Mouse (Mus musculus) embryonic facial prominence, embryonic 14.5 days (tissue): ENCODE results near the gene Thegl. TPM values are rescaled to one million over a fixed set of nuclear protein-coding genes. Genes with fewer than 3 reads are reported as not detected.
"Not testable (repeated sequence)": the region's sequence is repeated elsewhere in the genome, so short reads cannot be mapped to it uniquely, and the experiment has no call there.

Experiments
- ATAC-seq: fragments of 200-750 bp; cut with Nextera tagmentation; 2 replicates; pipeline ENCODE4 v1.8.0; 2017; ENCODE audit warnings: low read depth, moderate number of reproducible peaks, moderate TSS enrichment
- DNase-seq: peaks from one replicate; pipeline ENCODE4 v3.0.0-alpha.2; 2015; ENCODE audit warnings: low spot score
- H3K27ac ChIP-seq: fragments of 300-500 bp; sonication (generic); replicated peaks from 2 replicates; pipeline ENCODE4 v1.5.1; 2014; ENCODE audit warnings: low read depth, mild to moderate bottlenecking, low read length, moderate library complexity
- H3K27me3 ChIP-seq: fragments of 300-500 bp; sonication (generic); replicated peaks from 2 replicates; pipeline ENCODE4 v1.6.1; 2014; ENCODE audit warnings: low read length; ENCODE audit not compliant: control insufficient read depth, insufficient read depth
- H3K36me3 ChIP-seq: fragments of 300-500 bp; sonication (generic); 2 replicates; pipeline ENCODE4 v1.6.1; 2014; ENCODE audit warnings: low read length, mixed read lengths; ENCODE audit not compliant: control insufficient read depth, insufficient read depth
- H3K4me1 ChIP-seq: fragments of 300-500 bp; sonication (generic); 2 replicates; pipeline ENCODE4 v1.6.1; 2014; ENCODE audit warnings: antibody characterized with exemption, low read length; ENCODE audit not compliant: control insufficient read depth, insufficient read depth
- H3K4me2 ChIP-seq: fragments of 300-500 bp; sonication (generic); 2 replicates; pipeline ENCODE4 v1.6.1; 2014; ENCODE audit warnings: low read depth, mild to moderate bottlenecking, low read length, moderate library complexity, mixed read lengths
- H3K4me3 ChIP-seq: fragments of 300-500 bp; sonication (generic); 2 replicates; pipeline ENCODE4 v1.5.1; 2014; ENCODE audit warnings: low read depth, mild to moderate bottlenecking, low read length
- H3K9ac ChIP-seq: fragments of 300-500 bp; sonication (generic); 2 replicates; pipeline ENCODE4 v1.6.1; 2014; ENCODE audit warnings: low read depth, mild to moderate bottlenecking, low read length, moderate library complexity, mixed read lengths
- H3K9me3 ChIP-seq: fragments of 300-500 bp; sonication (generic); 2 replicates; pipeline ENCODE4 v1.6.1; 2016; ENCODE audit warnings: low read length; ENCODE audit not compliant: control insufficient read depth
- WGBS: fragments of 180-500 bp; shearing (Covaris S2); extraction: QIAGEN DNeasy Blood & Tissue Kit; methylation state at CpG from one replicate; pipeline ENCODE4 v1.1.7; 2014; 5-methylcytosine and 5-hydroxymethylcytosine counted together
- polyA plus RNA-seq: library from polyadenylated mRNA; unstranded; fragments of >200 nt; fragmentation: Nextera tagmentation; extraction: Ambion mirVana; gene quantifications from 2 replicates; pipeline ENCODE4 v1.2.1, GENCODE M21; 2014

The Thegl gene
- polyA plus RNA-seq, result 0.12 and 0.43 TPM in 2 replicates

DNA sequence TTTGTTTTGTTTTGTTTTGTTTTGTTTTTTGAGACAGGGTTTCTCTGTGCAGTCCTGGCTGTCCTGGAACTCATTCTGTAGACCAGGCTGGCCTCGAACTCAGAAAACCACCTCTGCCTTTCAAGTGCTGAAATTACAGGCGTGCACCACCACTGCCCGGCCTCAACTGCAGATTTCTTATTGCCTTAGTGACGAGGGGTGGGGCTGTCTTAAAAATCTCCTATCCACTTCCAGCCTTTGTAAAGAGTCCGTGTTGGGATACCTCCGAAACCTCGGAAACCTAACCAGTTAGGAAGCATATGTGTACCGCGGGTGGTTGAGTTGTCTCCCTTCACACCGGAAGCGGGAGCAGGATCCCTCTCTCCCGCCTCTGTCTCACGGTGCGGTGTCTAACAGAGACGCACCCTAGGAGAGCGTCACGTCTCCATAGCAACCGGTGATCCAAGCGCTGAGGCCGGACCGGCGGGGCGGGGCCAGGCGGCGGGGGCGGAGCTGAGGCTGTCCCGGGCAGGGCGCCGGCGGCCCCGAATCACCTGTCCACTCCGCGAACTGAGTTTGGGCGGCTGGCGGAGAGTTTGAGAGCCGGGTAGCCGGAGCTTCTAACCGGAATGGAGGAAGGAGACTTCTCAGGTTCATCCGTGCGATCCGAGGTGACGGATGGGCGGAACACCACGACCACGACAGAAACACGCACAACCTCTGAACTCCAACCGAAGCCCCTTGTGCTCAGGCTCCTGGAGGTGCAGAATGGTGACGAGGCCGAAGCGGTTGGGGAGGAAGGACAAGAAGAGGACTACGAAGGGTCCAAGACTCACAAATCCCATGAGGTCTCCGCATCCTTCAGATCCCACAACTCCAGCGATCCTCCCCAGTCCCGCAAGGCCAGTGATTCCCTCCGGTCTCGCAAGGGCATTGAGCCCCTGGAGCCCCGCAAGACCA is at the start of gene Thegl:
TSS of gene Thegl (plus strand) at position 480 of the 939 bp plus-strand sequence.
- DNase-seq (peak; percentile 91), ATAC-seq (peak; percentile 98)
- H3K4me3 ChIP-seq, result peak within 1 kb of the TSS; percentile 54
- H3K4me1 ChIP-seq, result no peaks in the 10 kb centered on the region
- no peaks in the 10 kb centered on the region for H3K36me3 ChIP-seq
- H3K4me2 ChIP-seq, result peak within 1 kb of the TSS; percentile 83
- no peak within 1 kb of the TSS for H3K27ac ChIP-seq
- H3K9ac ChIP-seq, result peak within 1 kb of the TSS; percentile 55
- 9% methylated on average over 53 of the region's 57 CpGs for WGBS
- H3K27me3 ChIP-seq, result no peaks in the 10 kb centered on the region
- no peaks in the 10 kb centered on the region for H3K9me3 ChIP-seq

DNA sequence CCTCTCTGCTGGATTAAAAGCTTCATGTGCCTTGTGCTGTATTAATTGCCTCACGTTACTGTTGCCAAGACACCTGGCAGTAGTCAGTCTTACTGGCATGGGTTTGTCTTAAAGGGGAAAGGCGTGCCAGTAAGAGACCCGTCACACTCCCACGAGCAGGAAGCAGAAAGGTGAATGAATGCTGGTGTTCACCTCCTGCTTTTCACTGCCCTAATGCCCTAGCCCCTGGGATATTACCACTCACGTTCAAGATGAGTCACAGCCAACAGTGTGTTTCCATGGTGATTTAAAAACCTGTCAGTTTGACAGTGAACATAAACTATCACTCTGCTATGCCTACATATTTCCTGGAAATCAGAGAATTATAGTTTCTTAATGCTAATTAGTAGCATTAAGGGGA is 46.6 kb upstream of the Thegl start:
- no peaks in the 10 kb centered on the region; the same call in 1 of the 2 replicates for H3K4me1 ChIP-seq
- H3K4me3 ChIP-seq, result no peak overlapping the region
- ATAC-seq (no peak), DNase-seq (no peak)
- no peaks in the 10 kb centered on the region for H3K27me3 ChIP-seq
- peaks cover 54% of the 10 kb centered on the region for H3K36me3 ChIP-seq
- WGBS, result 73% methylated on average over 5 of the region's 5 CpGs
- no peak overlapping the region for H3K9ac ChIP-seq
- no peak overlapping the region for H3K27ac ChIP-seq
- no peak overlapping the region for H3K4me2 ChIP-seq
- H3K9me3 ChIP-seq, result no peaks in the 10 kb centered on the region

DNA sequence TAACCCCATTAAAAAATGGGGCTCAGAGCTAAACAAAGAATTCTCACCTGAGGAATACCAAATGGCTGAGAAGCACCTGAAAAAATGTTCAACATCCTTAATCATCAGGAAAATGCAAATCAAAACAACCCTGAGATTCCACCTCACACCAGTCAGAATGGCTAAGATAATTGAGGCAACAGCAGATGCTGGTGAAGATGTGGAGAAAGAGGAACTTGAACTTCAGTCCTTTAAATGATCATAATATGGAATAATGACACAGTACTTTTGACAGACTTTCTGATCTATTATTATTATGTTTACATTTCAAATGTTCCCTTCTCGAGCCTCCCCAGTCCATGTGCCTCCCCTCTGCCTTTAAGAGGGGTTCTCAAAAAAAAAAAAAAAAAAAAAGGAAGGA is 44.7 kb upstream of the Thegl start:
- not testable (repeated sequence) for H3K4me1 ChIP-seq, ATAC-seq, DNase-seq, H3K4me3 ChIP-seq, H3K9ac ChIP-seq, H3K27ac ChIP-seq, H3K4me2 ChIP-seq, H3K9me3 ChIP-seq, H3K27me3 ChIP-seq
- H3K36me3 ChIP-seq, result peaks cover 37% of the 10 kb centered on the region
- 82% methylated on average over 1 of the region's 1 CpGs for WGBS

DNA sequence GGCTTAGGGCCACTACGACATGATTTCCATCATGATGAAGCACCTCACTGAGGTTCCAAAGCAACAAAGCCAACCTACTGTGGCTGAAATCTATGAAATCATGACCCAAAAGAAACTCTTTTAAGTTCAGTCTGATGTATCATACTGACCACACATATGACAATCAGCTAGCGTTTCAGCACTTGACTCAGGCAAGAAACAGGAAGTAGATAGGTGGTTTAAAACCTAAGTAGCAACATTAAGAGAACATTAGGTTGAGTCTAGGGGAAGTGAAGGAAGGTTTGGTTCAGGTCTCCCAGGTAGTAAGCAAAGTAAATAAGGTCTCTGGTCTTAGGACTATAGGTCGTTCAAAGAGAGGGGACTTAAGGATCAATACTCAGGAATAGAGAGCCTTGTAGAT is 42.3 kb upstream of the Thegl start:
- peak overlapping the region; percentile 89 for H3K4me3 ChIP-seq
- no peaks in the 10 kb centered on the region for H3K9me3 ChIP-seq
- no peak overlapping the region for H3K27ac ChIP-seq
- WGBS, result 62% methylated on average over 3 of the region's 3 CpGs
- ATAC-seq (no peak), DNase-seq (no peak)
- peak overlapping the region; percentile 91; the same call in 1 of the 2 replicates for H3K9ac ChIP-seq
- peak overlapping the region; percentile 89 for H3K4me2 ChIP-seq
- H3K27me3 ChIP-seq, result no peaks in the 10 kb centered on the region
- H3K36me3 ChIP-seq, result peaks cover 35% of the 10 kb centered on the region
- H3K4me1 ChIP-seq, result peaks cover 5% of the 10 kb centered on the region

DNA sequence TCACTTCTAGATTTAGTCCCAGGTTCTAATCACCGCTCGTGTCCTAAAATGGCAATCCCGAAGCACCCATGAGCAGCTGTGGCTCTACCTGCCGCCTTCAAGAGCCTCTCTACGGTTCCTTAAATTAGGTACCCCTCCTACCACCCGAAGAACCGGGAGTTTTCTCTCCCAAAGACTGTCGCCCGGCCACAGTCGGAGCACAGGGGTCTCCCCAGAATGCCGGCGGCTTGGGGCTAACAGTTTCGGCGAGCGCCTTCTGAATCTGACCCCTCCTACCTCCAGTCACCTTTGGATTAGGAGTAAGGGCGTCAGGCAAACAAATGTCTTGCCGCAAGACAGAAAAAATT is 41.6 kb upstream of the Thegl start:
- H3K36me3 ChIP-seq, result peaks cover 35% of the 10 kb centered on the region
- H3K27ac ChIP-seq, result peak overlapping the region; percentile 33; the same call in 1 of the 2 replicates
- peak overlapping the region; percentile 89 for H3K4me3 ChIP-seq
- no peaks in the 10 kb centered on the region for H3K27me3 ChIP-seq
- no peaks in the 10 kb centered on the region for H3K9me3 ChIP-seq
- DNase-seq (no peak), ATAC-seq (peak; percentile 17)
- WGBS, result 2% methylated on average over 17 of the region's 17 CpGs
- H3K4me2 ChIP-seq, result peak overlapping the region; percentile 89
- H3K9ac ChIP-seq, result peak overlapping the region; percentile 91
- H3K4me1 ChIP-seq, result peaks cover 5% of the 10 kb centered on the region

DNA sequence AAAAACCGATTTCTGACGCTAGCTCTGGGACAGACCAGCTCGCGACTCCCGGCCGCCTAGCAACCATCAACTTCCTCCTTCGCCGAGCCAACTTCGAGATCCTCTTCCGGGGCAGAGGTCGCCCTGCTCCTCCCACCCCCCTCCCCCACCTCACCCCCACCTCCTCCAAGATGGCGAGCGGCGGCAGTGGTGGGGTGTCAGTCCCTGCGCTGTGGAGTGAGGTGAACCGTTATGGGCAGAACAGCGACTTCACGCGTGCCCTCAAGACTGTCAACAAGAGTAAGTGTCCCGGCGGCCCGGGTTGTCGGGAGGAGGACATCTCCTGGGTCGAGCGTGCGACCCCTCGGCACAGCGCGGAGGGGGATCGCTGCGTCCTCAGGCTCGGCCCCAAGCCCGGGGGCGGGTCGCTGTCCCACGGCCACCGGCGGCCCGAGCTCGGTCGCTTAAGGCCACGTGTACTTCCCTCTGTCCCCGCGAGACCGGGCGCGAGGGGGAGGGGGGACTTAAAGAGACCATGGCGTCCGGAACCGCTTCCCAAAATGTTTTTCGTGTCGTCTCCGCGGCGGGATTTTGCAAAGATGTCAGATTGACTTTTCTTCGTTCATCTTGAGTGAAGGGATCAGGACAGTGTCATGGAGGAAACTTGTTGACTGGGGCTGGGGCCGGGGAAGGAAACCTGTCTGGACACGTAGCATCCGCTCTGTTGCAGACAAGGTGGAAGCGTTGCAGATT is 41.1 kb upstream of the Thegl start, which contains the start of gene Srp72:
TSS of gene Srp72 (plus strand) at position 130 of the 732 bp plus-strand sequence.
- Histone ChIP-seq H3K4me2 (peak within 1 kb of the TSS; percentile 89), H3K9me3 (no peaks in the 10 kb centered on the region), H3K36me3 (peaks cover 35% of the 10 kb centered on the region), H3K9ac (peak within 1 kb of the TSS; percentile 91), H3K27me3 (no peaks in the 10 kb centered on the region), H3K4me3 (peak within 1 kb of the TSS; percentile 89), H3K27ac (peak within 1 kb of the TSS; percentile 89), H3K4me1 (peaks cover 5% of the 10 kb centered on the region)
- ATAC-seq, result peak; percentile 95
- peak; percentile 93 for DNase-seq
- under 1% methylated on average over 48 of the region's 60 CpGs for WGBS

DNA sequence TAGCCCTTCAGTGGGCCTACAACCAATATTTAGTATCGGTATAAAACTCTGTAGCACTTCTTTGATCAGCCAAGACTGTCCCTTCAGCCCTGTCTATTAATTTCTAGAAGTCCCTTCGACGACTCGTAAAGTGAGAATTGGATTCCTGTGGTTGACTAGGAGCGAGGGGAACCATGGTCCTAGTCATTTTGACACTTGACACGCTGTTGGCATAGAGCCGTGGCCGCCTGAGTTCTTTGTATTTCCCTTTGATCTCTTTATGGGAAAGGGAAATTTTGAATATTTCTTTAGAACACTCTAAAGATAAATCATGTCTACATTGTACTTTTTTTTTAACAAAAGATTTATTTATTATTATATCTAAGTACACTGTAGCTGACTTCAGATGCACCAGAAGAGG is 40.1 kb upstream of the Thegl start:
- H3K27ac ChIP-seq, result no peak overlapping the region
- H3K36me3 ChIP-seq, result peaks cover 38% of the 10 kb centered on the region
- H3K9me3 ChIP-seq, result no peaks in the 10 kb centered on the region
- WGBS, result 84% methylated on average over 8 of the region's 8 CpGs
- ATAC-seq (no peak), DNase-seq (no peak)
- H3K4me3 ChIP-seq, result peak overlapping the region; percentile 89
- H3K4me1 ChIP-seq, result peaks cover 5% of the 10 kb centered on the region
- peak overlapping the region; percentile 91; the same call in 1 of the 2 replicates for H3K9ac ChIP-seq
- peak overlapping the region; percentile 73 for H3K4me2 ChIP-seq
- no peaks in the 10 kb centered on the region for H3K27me3 ChIP-seq

DNA sequence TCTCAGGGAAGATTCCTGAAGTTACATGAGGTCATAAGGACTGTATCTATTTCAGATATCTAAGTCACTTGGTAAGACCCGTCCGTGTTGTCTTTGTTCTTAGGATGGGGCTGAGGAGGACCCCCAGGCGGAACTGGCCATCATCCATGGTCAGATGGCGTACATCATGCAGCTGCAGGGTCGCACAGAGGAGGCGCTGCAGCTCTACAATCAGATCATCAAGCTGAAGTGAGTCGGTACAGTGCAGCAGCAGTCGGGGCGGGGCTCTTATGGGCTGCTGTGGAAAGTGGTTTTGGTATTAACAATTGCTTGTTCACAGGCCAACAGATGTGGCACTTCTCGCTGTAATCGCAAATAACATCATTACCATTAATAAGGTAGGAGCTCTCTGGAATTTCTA is 31.8 kb upstream of the Thegl start:
- peaks cover 92% of the 10 kb centered on the region for H3K36me3 ChIP-seq
- no peak overlapping the region for H3K9ac ChIP-seq
- no peak overlapping the region for H3K4me2 ChIP-seq
- no peak overlapping the region for H3K27ac ChIP-seq
- H3K4me3 ChIP-seq, result no peak overlapping the region
- no peaks in the 10 kb centered on the region for H3K27me3 ChIP-seq
- no peaks in the 10 kb centered on the region for H3K4me1 ChIP-seq
- ATAC-seq, result no peak
- DNase-seq, result no peak
- 95% methylated on average over 11 of the region's 11 CpGs for WGBS
- H3K9me3 ChIP-seq, result no peaks in the 10 kb centered on the region
